Mouse (Mus musculus) small intestine, adult 2 months (tissue): Measurements from ENCODE around the gene Tmem150a. TPM values are rescaled to one million over a fixed set of nuclear protein-coding genes. Genes with fewer than 3 reads are reported as not detected.

ENCODE experiments used
- H3K27ac ChIP-seq: fragments of 200-500 bp; 2 replicates; pipeline ENCODE4 v1.5.1; 2012; ENCODE audit warnings: low read depth, low read length, control low read depth, inconsistent platforms; ENCODE audit not compliant: insufficient read depth
- H3K27me3 ChIP-seq: fragments of 200-500 bp; 2 replicates; pipeline ENCODE4 v1.6.1; 2012; ENCODE audit warnings: mild to moderate bottlenecking, moderate library complexity, low read length, inconsistent platforms; ENCODE audit not compliant: control insufficient read depth, insufficient read depth
- H3K36me3 ChIP-seq: fragments of 200-500 bp; 2 replicates; pipeline ENCODE4 v1.6.1; 2012; ENCODE audit warnings: mild to moderate bottlenecking, low read length, control low read depth, inconsistent platforms; ENCODE audit not compliant: control insufficient read depth, insufficient read depth
- H3K4me1 ChIP-seq: fragments of 200-500 bp; 2 replicates; pipeline ENCODE4 v1.6.1; 2012; ENCODE audit warnings: low read length, inconsistent platforms, mixed read lengths; ENCODE audit not compliant: control insufficient read depth, insufficient read depth, insufficient read length
- H3K4me3 ChIP-seq: fragments of 200-500 bp; 2 replicates; pipeline ENCODE4 v1.5.1; 2012; ENCODE audit warnings: low read depth, mild to moderate bottlenecking, control low read depth, inconsistent platforms, low read length, moderate library complexity
- CTCF ChIP-seq: fragments of 200-500 bp; IDR thresholded peaks from 2 replicates; pipeline ENCODE4 v1.5.1; 2012; ENCODE audit warnings: low read depth, mild to moderate bottlenecking, control low read depth, inconsistent platforms, low read length, moderate library complexity, mixed read lengths; ENCODE audit not compliant: insufficient replicate concordance, insufficient read length; ENCODE audit errors: extremely low read depth
- POLR2A ChIP-seq: fragments of 200-500 bp; IDR thresholded peaks from 2 replicates; pipeline ENCODE4 v1.6.1; 2012; ENCODE audit warnings: low read depth, mild to moderate bottlenecking, control low read depth, inconsistent platforms, low read length, moderate library complexity
- WGBS: fragments of 180-500 bp; shearing (Covaris S2); methylation state at CpG from one replicate; pipeline ENCODE4 v1.1.7; 2018; 5-methylcytosine and 5-hydroxymethylcytosine counted together
- polyA plus RNA-seq: library from polyadenylated mRNA; depleted of rRNA; stranded (reverse); fragments of >200 nt; gene quantifications from 2 replicates; pipeline ENCODE4 v1.2.3, GENCODE M21; 2012

Gene Tmem150a
- polyA plus RNA-seq, 1 experiment: 31.8 TPM

DNA sequence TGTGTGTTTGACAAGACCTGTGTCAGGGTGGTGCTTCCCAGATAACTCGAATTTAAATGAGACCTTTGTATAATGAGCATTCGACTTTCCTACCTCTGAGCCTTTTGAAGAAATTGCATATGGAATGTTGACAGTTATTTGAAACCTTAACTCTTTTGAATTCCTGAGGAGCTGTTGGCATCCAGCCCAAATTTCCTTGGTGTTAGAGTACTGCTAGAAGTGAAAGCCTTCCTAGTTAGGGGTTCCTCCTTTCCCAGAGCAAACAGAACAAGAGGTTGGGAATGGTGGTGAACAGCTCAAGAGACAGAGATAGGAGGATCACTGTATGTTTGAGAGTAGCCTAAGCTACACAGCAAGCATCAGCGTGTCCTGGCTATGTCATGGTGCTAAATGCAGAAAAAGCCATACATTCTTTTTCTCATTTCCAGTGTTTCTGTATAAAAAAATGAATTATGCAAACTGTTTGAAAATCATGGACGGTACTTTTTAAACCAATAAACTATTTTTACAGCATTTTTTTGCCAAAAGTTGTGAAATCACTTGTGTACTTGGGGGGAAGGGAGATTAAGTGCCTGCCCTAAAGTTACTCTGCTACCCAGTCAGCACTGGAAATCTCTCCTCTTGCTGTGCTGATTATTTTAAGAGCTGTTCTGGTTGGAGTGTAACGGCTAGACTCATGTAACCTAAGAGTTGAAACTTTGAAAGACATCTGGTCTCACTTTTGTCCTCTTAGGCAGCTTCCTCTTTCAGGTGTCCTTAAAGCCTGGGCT is 2.4 kb upstream of the Tmem150a start:
- H3K27ac ChIP-seq: no peak overlapping the region
- TF ChIP-seq POLR2A (no peak), CTCF (no peak)
- H3K4me1 ChIP-seq: peaks cover 20% of the 10 kb centered on the region
- H3K36me3 ChIP-seq: peaks cover 25% of the 10 kb centered on the region
- WGBS: 61% methylated on average over 5 of the region's 5 CpGs
- H3K4me3 ChIP-seq: no peak overlapping the region
- H3K27me3 ChIP-seq: no peaks in the 10 kb centered on the region

DNA sequence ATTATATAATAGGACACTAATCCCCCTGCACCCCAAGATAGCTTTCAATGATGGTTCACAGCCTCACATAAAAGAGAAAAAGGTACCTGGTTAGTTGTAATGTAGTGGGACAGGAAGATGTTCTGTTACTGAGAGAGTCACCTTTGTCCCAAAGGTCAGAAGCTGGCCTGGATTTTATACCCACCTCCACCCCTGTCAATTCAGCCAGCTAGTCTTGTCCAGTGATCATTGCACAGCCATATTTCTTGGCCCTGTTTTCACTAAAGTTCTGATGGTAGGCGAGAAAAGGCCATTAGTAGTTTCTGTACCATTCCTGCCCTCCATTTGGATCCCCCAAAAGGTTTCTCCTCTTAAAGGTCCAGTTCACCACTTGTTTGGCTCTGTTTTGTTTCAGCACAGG is 1.2 kb upstream of the Tmem150a start:
- Histone ChIP-seq H3K36me3 (peaks cover 28% of the 10 kb centered on the region), H3K27ac (peak overlapping the region; percentile 43; the same call in 1 of the 2 replicates), H3K27me3 (no peaks in the 10 kb centered on the region), H3K4me1 (peaks cover 13% of the 10 kb centered on the region), H3K4me3 (no peak overlapping the region)
- WGBS: 73% methylated on average over 1 of the region's 1 CpGs
- TF ChIP-seq CTCF (no peak), POLR2A (no peak)

DNA sequence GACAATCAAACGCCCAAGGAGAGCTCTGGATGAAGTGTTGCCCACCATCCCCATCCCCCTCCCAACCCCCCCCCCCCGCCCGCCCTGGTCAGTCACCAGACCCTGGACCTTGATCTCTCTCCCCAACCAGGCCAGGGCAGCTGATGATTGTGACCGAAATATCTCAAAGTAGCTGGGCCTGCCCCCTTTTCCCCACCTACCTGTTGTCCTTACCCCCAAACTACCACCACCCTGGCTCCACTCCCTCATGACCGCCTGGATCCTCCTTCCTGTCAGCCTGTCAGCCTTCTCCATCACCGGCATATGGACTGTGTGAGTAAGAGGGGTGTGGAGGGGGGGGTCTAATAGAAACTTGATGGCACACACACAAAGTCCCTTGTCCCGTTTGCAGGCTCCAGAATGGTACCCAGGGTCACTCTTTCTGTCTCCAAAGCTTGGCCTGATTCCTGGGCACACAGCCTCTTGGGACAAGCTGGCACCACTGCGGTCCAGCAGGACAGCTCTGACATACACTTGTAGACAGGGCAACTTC is 820 bp downstream of the Tmem150a start:
- Histone ChIP-seq H3K27ac (no peak overlapping the region), H3K4me3 (peak overlapping the region; percentile 86), H3K36me3 (peaks cover 21% of the 10 kb centered on the region), H3K4me1 (peaks cover 21% of the 10 kb centered on the region), H3K27me3 (no peaks in the 10 kb centered on the region)
- WGBS: 54% methylated on average over 8 of the region's 8 CpGs
- TF ChIP-seq POLR2A: no peak
- TF ChIP-seq CTCF: no peak

DNA sequence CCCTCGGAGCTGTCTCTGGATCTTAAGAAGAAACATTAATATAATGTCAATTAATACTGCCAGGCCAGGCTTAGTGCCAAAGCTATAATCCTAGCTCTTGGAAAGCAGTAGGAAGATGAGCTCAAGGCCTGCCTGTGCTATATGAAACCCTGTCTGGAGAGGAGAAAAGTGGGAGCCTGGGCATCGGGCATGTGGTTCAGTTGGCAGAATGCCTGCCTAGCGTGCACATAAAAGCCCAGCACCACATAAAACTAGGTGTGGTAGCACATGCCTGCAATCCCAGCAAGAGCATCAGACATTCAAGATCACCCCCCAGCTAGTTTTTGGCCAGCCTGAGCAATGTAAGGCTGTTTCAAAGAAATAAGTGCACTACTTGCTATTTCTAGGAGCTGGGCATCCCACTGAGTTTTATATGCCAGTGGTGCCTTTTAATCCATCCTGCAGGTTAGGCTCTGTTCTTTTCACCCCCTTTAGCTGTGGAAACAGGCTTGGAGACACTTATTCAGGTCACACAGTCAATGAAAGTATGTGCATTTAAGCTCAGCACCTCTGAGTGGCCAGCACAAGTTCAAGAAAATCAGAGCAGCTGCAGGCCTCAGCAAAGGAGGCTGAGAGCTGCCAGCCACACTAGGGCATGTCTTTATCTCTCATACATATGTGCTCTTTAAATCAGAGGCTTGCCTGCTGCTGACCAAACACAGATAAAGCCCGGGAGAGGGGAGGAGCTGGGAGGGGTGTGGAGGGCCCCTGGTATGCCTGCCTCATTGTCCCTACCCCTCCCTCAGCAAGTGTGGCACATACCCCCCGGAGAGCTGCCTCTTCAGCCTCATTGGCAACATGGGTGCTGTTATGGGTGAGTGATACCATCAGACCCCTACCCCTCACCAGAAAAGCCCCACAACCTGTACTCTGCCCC is 2.2 kb downstream of the Tmem150a start:
- 39% methylated on average over 5 of the region's 5 CpGs for WGBS
- H3K27ac ChIP-seq: no peak overlapping the region
- H3K36me3 ChIP-seq: peaks cover 20% of the 10 kb centered on the region
- H3K4me3 ChIP-seq: no peak overlapping the region
- TF ChIP-seq CTCF (no peak), POLR2A (no peak)
- H3K27me3 ChIP-seq: no peaks in the 10 kb centered on the region
- H3K4me1 ChIP-seq: peaks cover 26% of the 10 kb centered on the region

DNA sequence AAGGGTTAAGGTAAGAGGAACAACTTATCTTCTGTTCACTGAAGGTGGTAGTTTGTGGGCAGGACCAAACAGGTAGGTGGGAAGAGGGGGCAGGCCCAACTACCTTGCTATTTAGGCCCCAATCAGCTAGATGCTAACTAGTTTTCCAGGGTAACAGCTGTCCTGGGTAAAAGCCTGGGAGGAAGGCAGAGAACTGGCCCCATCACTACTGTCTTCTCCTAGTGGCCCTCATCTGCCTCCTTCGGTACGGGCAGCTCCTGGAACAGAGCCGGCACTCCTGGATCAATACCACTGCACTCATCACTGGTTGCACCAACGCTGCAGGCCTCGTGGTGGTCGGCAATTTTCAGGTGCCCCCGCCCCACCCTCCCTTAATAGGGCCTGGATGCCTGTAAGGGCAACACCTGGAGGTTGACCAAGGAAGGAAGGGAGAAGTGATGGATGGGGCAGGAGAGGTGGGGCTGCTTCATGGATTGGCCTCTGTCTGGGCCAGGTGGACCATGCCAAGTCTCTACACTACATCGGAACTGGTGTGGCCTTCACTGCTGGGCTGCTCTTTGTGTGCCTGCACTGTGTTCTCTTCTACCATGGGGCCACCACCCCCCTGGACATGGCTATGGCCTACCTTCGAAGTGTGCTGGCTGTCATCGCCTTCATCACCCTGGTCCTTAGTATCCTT is 3.0 kb downstream of the Tmem150a start:
- Histone ChIP-seq H3K4me3 (no peak overlapping the region), H3K4me1 (peaks cover 26% of the 10 kb centered on the region), H3K36me3 (peaks cover 20% of the 10 kb centered on the region), H3K27ac (no peak overlapping the region), H3K27me3 (no peaks in the 10 kb centered on the region)
- TF ChIP-seq CTCF (no peak), POLR2A (no peak)
- WGBS: 75% methylated on average over 10 of the region's 10 CpGs

DNA sequence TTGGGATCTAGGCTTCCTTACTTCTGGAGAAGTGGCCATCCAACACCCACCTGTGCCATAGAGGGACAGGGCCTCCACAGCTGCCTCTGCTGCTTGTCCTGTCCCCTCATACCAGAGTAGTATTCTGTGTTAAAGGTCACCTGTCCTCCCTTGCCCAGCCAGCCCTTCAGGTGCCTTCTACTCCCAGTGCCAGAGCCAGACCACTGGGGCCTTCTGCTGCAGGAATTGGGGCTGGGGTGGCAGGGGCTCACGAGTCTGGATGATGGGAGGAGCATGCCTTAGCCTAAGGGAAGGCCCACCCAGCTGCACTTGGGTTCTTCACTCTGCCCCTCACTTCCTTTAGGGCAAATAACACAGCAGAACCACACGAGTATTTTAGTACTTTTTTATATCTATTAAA is 4.1 kb downstream of the Tmem150a start:
- TF ChIP-seq CTCF (no peak), POLR2A (no peak)
- no peak overlapping the region for H3K27ac ChIP-seq
- H3K36me3 ChIP-seq: peaks cover 20% of the 10 kb centered on the region
- H3K4me1 ChIP-seq: peaks cover 19% of the 10 kb centered on the region
- H3K27me3 ChIP-seq: no peaks in the 10 kb centered on the region
- no peak overlapping the region for H3K4me3 ChIP-seq
- 77% methylated on average over 2 of the region's 2 CpGs for WGBS
